Mouse (Mus musculus) v-Abl transformed pro-B cells (cell line): ENCODE measurements around the gene Cdh13.
"Not testable (repeated sequence)": the region's sequence is repeated elsewhere in the genome, so short reads cannot be mapped to it uniquely, and the experiment has no call there.

Experiments
- in situ Hi-C, 2 experiments: fragments of 400-800 bp; cut with MboI; formaldehyde crosslinking; loops; one replicate each; pipeline ENCODE4 v1.15.1; 2025; ENCODE audit not compliant: unreplicated experiment in 2 of 2

The Cdh13 gene

GRCm38 (mm10) chr8:118754119-118754518, 470.6 kb downstream of the Cdh13 start:
- in situ Hi-C loops = no loop called here

- in situ Hi-C loops = not testable (repeated sequence)
Observed at GRCm38 (mm10) chr8:118777507-118777906, 494.0 kb downstream of the Cdh13 start.

GRCm38 (mm10) chr8:118778374-118778773, 494.8 kb downstream of the Cdh13 start:
- in situ Hi-C loops = no loop called here

- in situ Hi-C loops = no loop called here
Observed at GRCm38 (mm10) chr8:118785646-118786045, 502.1 kb downstream of the Cdh13 start.

- in situ Hi-C loops = no loop called here
Observed at GRCm38 (mm10) chr8:118789649-118790048, 506.1 kb downstream of the Cdh13 start.

- in situ Hi-C loops = no loop called here
Observed at GRCm38 (mm10) chr8:118794886-118795285, 511.4 kb downstream of the Cdh13 start.

- in situ Hi-C loops = no loop called here
Observed at GRCm38 (mm10) chr8:118796491-118796890, 513.0 kb downstream of the Cdh13 start.

- in situ Hi-C loops = no loop called here
Observed at GRCm38 (mm10) chr8:118797127-118797526, 513.6 kb downstream of the Cdh13 start.

GRCm38 (mm10) chr8:118803168-118803567, 519.6 kb downstream of the Cdh13 start:
- in situ Hi-C loops = loop anchor here in 1 of 2 experiments (25.0 kb wide), 1 partner anchor 1916 kb away; no protein-coding TSS in a partner anchor

GRCm38 (mm10) chr8:118809660-118810059, 526.1 kb downstream of the Cdh13 start:
- in situ Hi-C loops = loop anchor here in 1 of 2 experiments (25.0 kb wide), 1 partner anchor 1922 kb away; no protein-coding TSS in a partner anchor

- in situ Hi-C loops = loop anchor here in 1 of 2 experiments (25.0 kb wide), 1 partner anchor 1928 kb away; no protein-coding TSS in a partner anchor
Observed at GRCm38 (mm10) chr8:118815055-118815454, 531.5 kb downstream of the Cdh13 start.

GRCm38 (mm10) chr8:118826761-118827160, 543.2 kb downstream of the Cdh13 start:
- in situ Hi-C loops = loop anchor here in 1 of 2 experiments (25.0 kb wide), 1 partner anchor 1189 kb away; no protein-coding TSS in a partner anchor

GRCm38 (mm10) chr8:118827726-118828125, 544.2 kb downstream of the Cdh13 start:
- in situ Hi-C loops = loop anchor here in 1 of 2 experiments (25.0 kb wide), 1 partner anchor 1190 kb away; no protein-coding TSS in a partner anchor

- in situ Hi-C loops = loop anchor here in 1 of 2 experiments (25.0 kb wide), 1 partner anchor 1193 kb away; no protein-coding TSS in a partner anchor
Observed at GRCm38 (mm10) chr8:118830291-118830690, 546.8 kb downstream of the Cdh13 start.

GRCm38 (mm10) chr8:118831026-118831425, 547.5 kb downstream of the Cdh13 start:
- in situ Hi-C loops = loop anchor here in 1 of 2 experiments (25.0 kb wide), 1 partner anchor 1194 kb away; no protein-coding TSS in a partner anchor

GRCm38 (mm10) chr8:118838801-118839200, 555.3 kb downstream of the Cdh13 start:
- in situ Hi-C loops = loop anchor here in 1 of 2 experiments (25.0 kb wide), 1 partner anchor 1202 kb away; no protein-coding TSS in a partner anchor

GRCm38 (mm10) chr8:118845690-118846089, 562.2 kb downstream of the Cdh13 start:
- in situ Hi-C loops = loop anchor here in 1 of 2 experiments (10.0 to 25.0 kb wide), 2 partner anchors 1071 to 1208 kb away; no protein-coding TSS in a partner anchor

GRCm38 (mm10) chr8:118848021-118848420, 564.5 kb downstream of the Cdh13 start:
- in situ Hi-C loops = loop anchor here in 1 of 2 experiments (10.0 to 25.0 kb wide), 2 partner anchors 1073 to 1211 kb away; no protein-coding TSS in a partner anchor

- in situ Hi-C loops = loop anchor here in 1 of 2 experiments (10.0 to 25.0 kb wide), 2 partner anchors 1075 to 1212 kb away; no protein-coding TSS in a partner anchor
Observed at GRCm38 (mm10) chr8:118849515-118849914, 566.0 kb downstream of the Cdh13 start.

GRCm38 (mm10) chr8:118850381-118850780, 566.8 kb downstream of the Cdh13 start:
- in situ Hi-C loops = loop anchor here in 1 of 2 experiments (10.0 kb wide), 1 partner anchor 916 kb away; no protein-coding TSS in a partner anchor

GRCm38 (mm10) chr8:118851361-118851760, 567.8 kb downstream of the Cdh13 start:
- in situ Hi-C loops = loop anchor here in 1 of 2 experiments (10.0 kb wide), 1 partner anchor 917 kb away; no protein-coding TSS in a partner anchor

- in situ Hi-C loops = loop anchor here in 1 of 2 experiments (10.0 kb wide), 1 partner anchor 918 kb away; no protein-coding TSS in a partner anchor
Observed at GRCm38 (mm10) chr8:118852861-118853260, 569.3 kb downstream of the Cdh13 start.
